Mouse (Mus musculus) forebrain, postnatal 0 days (tissue): ENCODE results near the gene Bdh2. TPM values are rescaled to one million over a fixed set of nuclear protein-coding genes. Genes with fewer than 3 reads are reported as not detected.

Experiments used
- ATAC-seq: fragments of 200-750 bp; cut with Nextera tagmentation; 2 replicates; pipeline ENCODE4 v1.8.0; 2017; ENCODE audit warnings: mild to moderate bottlenecking, moderate library complexity
- DNase-seq: peaks from one replicate; pipeline ENCODE4 v3.0.0-alpha.2; 2015
- H3K27ac ChIP-seq: fragments of 300-500 bp; sonication (generic); 2 replicates; pipeline ENCODE4 v1.5.1; 2014; ENCODE audit warnings: low read depth, mild to moderate bottlenecking, antibody characterized with exemption, low read length, moderate library complexity, mixed read lengths
- H3K27me3 ChIP-seq: fragments of 300-500 bp; sonication (generic); 2 replicates; pipeline ENCODE4 v1.6.1; 2014; ENCODE audit warnings: mild to moderate bottlenecking, low read length, mixed read lengths; ENCODE audit not compliant: insufficient read depth
- H3K36me3 ChIP-seq: fragments of 300-500 bp; sonication (generic); 2 replicates; pipeline ENCODE4 v1.6.1; 2014; ENCODE audit warnings: mild to moderate bottlenecking, moderate library complexity; ENCODE audit not compliant: insufficient read depth
- H3K4me1 ChIP-seq: fragments of 300-500 bp; sonication (generic); 2 replicates; pipeline ENCODE4 v1.6.1; 2014; ENCODE audit warnings: antibody characterized with exemption; ENCODE audit not compliant: insufficient read depth
- H3K4me2 ChIP-seq: fragments of 300-500 bp; sonication (generic); 2 replicates; pipeline ENCODE4 v1.6.1; 2014; ENCODE audit warnings: low read depth, mild to moderate bottlenecking, moderate library complexity
- H3K4me3 ChIP-seq: fragments of 300-500 bp; sonication (generic); 2 replicates; pipeline ENCODE4 v1.5.1; 2014; ENCODE audit warnings: low read depth, low read length, mixed read lengths
- H3K9ac ChIP-seq: fragments of 300-500 bp; sonication (generic); 2 replicates; pipeline ENCODE4 v1.6.1; 2014; ENCODE audit warnings: mild to moderate bottlenecking
- H3K9me3 ChIP-seq: fragments of 300-500 bp; sonication (generic); 2 replicates; pipeline ENCODE4 v1.6.1; 2016; ENCODE audit warnings: low read length
- CTCF ChIP-seq: sonication (generic); IDR thresholded peaks from 2 replicates; pipeline ENCODE4 v1.5.1; 2016; ENCODE audit warnings: antibody characterized with exemption, control low read depth, low read depth
- WGBS: fragments of 180-500 bp; shearing (Covaris S2); extraction: QIAGEN DNeasy Blood & Tissue Kit; methylation state at CpG from one replicate; pipeline ENCODE4 v1.1.7; 2014; 5-methylcytosine and 5-hydroxymethylcytosine counted together
- polyA plus RNA-seq: library from polyadenylated mRNA; unstranded; fragments of >200 nt; fragmentation: Nextera tagmentation; extraction: Ambion mirVana; gene quantifications from 2 replicates; pipeline ENCODE4 v1.2.1, GENCODE M21; 2015
- total RNA-seq: library from RNA; depleted of rRNA; stranded (reverse); fragments of >200 nt; gene quantifications from 2 replicates; pipeline ENCODE4 v1.2.3, GENCODE M21; 2014

Gene Bdh2
- total and polyA plus RNA-seq, 2 experiments from 2014 or later, result 3.1 to 5.1 TPM

GRCm38 (mm10) chr3:135280160-135280559, 861 bp upstream of the Bdh2 start:
- H3K36me3 ChIP-seq, result no peaks in the 10 kb centered on the region
- H3K27me3 ChIP-seq, result no peaks in the 10 kb centered on the region
- H3K4me2 ChIP-seq, result no peak overlapping the region
- no peaks in the 10 kb centered on the region for H3K9me3 ChIP-seq
- no peak overlapping the region for H3K27ac ChIP-seq
- WGBS, result 79% methylated on average over 4 of the region's 4 CpGs
- ATAC-seq, result no peak
- H3K9ac ChIP-seq, result peak overlapping the region; percentile 36; the same call in 1 of the 2 replicates
- TF ChIP-seq CTCF, result no peak
- H3K4me3 ChIP-seq, result no peak overlapping the region
- DNase-seq, result no peak
- H3K4me1 ChIP-seq, result no peaks in the 10 kb centered on the region

GRCm38 (mm10) chr3:135281701-135282100, 680 bp downstream of the Bdh2 start:
- DNase-seq (no peak), ATAC-seq (no peak)
- Histone ChIP-seq H3K4me3 (no peak overlapping the region), H3K36me3 (no peaks in the 10 kb centered on the region), H3K27me3 (no peaks in the 10 kb centered on the region), H3K4me1 (no peaks in the 10 kb centered on the region), H3K9me3 (no peaks in the 10 kb centered on the region), H3K4me2 (no peak overlapping the region), H3K27ac (no peak overlapping the region), H3K9ac (no peak overlapping the region)
- WGBS, result 88% methylated on average over 8 of the region's 8 CpGs
- TF ChIP-seq CTCF, result no peak

GRCm38 (mm10) chr3:135285256-135285655, 4.2 kb downstream of the Bdh2 start:
- no peak for DNase-seq
- no peaks in the 10 kb centered on the region for H3K9me3 ChIP-seq
- 83% methylated on average over 11 of the region's 11 CpGs for WGBS

GRCm38 (mm10) chr3:135285807-135286206, 4.8 kb downstream of the Bdh2 start:
- ATAC-seq (no peak), DNase-seq (no peak)
- H3K4me1 ChIP-seq, result no peaks in the 10 kb centered on the region
- H3K4me3 ChIP-seq, result no peak overlapping the region
- H3K9me3 ChIP-seq, result no peaks in the 10 kb centered on the region
- no peak overlapping the region for H3K9ac ChIP-seq
- H3K27me3 ChIP-seq, result no peaks in the 10 kb centered on the region
- H3K4me2 ChIP-seq, result no peak overlapping the region
- WGBS, result 67% methylated on average over 3 of the region's 3 CpGs
- no peaks in the 10 kb centered on the region for H3K36me3 ChIP-seq
- no peak for TF ChIP-seq CTCF
- no peak overlapping the region for H3K27ac ChIP-seq

More at GRCm38 (mm10) chr3:135285256-135285655, 4.2 kb downstream of the Bdh2 start:
- H3K9ac ChIP-seq, result no peak overlapping the region
- no peak overlapping the region for H3K27ac ChIP-seq
- no peaks in the 10 kb centered on the region for H3K4me1 ChIP-seq
- TF ChIP-seq CTCF, result no peak
- no peaks in the 10 kb centered on the region for H3K36me3 ChIP-seq
- ATAC-seq, result no peak
- no peaks in the 10 kb centered on the region for H3K27me3 ChIP-seq
- no peak overlapping the region for H3K4me2 ChIP-seq
- no peak overlapping the region for H3K4me3 ChIP-seq

- TF ChIP-seq CTCF, result no peak
- WGBS, result 82% methylated on average over 8 of the region's 8 CpGs
- Histone ChIP-seq H3K4me3 (no peak overlapping the region), H3K9me3 (no peaks in the 10 kb centered on the region), H3K27ac (no peak overlapping the region), H3K36me3 (no peaks in the 10 kb centered on the region), H3K27me3 (no peaks in the 10 kb centered on the region), H3K4me1 (no peaks in the 10 kb centered on the region), H3K9ac (no peak overlapping the region), H3K4me2 (no peak overlapping the region)
- no peak for DNase-seq
- ATAC-seq, result no peak
Observed at GRCm38 (mm10) chr3:135288138-135288750, 7.2 kb downstream of the Bdh2 start.

- DNase-seq, result no peak
- no peak for TF ChIP-seq CTCF
- H3K4me3 ChIP-seq, result no peak overlapping the region
- no peaks in the 10 kb centered on the region for H3K4me1 ChIP-seq
- H3K9me3 ChIP-seq, result no peaks in the 10 kb centered on the region
- no peak overlapping the region for H3K4me2 ChIP-seq
- H3K9ac ChIP-seq, result no peak overlapping the region
- WGBS, result 98% methylated on average over 1 of the region's 1 CpGs
- no peaks in the 10 kb centered on the region for H3K36me3 ChIP-seq
- H3K27me3 ChIP-seq, result no peaks in the 10 kb centered on the region
- H3K27ac ChIP-seq, result no peak overlapping the region
- no peak for ATAC-seq
Observed at GRCm38 (mm10) chr3:135289148-135289547, 8.1 kb downstream of the Bdh2 start.

- TF ChIP-seq CTCF, result peak; percentile 90
- no peaks in the 10 kb centered on the region for H3K27me3 ChIP-seq
- DNase-seq (peak; percentile 90), ATAC-seq (peak; percentile 92)
- no peaks in the 10 kb centered on the region for H3K36me3 ChIP-seq
- no peak overlapping the region for H3K9ac ChIP-seq
- 100% methylated on average over 7 of the region's 7 CpGs for WGBS
- no peak overlapping the region for H3K4me3 ChIP-seq
- no peaks in the 10 kb centered on the region for H3K4me1 ChIP-seq
- no peak overlapping the region for H3K27ac ChIP-seq
- H3K4me2 ChIP-seq, result no peak overlapping the region
- H3K9me3 ChIP-seq, result no peaks in the 10 kb centered on the region
Observed at GRCm38 (mm10) chr3:135290249-135290894, 9.4 kb downstream of the Bdh2 start.
